Mouse (Mus musculus): ENCODE data around the gene Pfkp. TPM values are rescaled to one million over a fixed set of nuclear protein-coding genes. Genes with fewer than 3 reads are reported as not detected.

Gene Pfkp
- polyA plus RNA-seq, 1 experiment from 2014 or later: 501 TPM

DNA sequence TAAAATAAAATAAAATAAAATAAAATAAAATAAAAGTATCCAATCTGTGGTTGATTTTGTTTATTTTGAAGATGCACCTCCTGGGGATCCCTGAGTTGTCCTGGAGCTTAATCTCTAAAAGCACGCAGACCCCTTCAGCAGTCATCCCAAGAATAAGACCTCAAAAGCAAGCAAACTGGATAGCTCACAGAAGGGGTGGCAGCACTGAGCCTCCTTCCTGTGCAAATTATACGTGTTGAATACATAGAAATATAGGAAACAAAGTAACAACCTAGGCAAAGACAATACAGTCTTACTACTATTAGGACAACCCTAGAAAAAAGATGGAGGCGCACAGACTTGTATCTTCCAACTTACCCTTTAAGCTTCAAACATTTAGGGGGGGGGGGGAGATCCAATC is 965 bp upstream of the Pfkp start:
- Histone ChIP-seq H3K27ac (ENCODE audit: low read length) (no peak overlapping the region), H3K9ac (ENCODE audit: low read depth, low read length) (no peak overlapping the region), H3K4me3 (ENCODE audit: low read depth, low read length) (no peak overlapping the region), H3K9me3 (replicated peaks; ENCODE audit: control insufficient read depth, low read length, poor library complexity, severe bottlenecking) (no peaks in the 10 kb centered on the region), H3K36me3 (ENCODE audit: control insufficient read depth, insufficient read depth, low read length) (no peaks in the 10 kb centered on the region), H3K4me1 (ENCODE audit: control insufficient read depth, insufficient read depth, low read length) (peaks cover 8% of the 10 kb centered on the region), H3K27me3 (ENCODE audit: control insufficient read depth, insufficient read depth, low read depth, low read length) (no peaks in the 10 kb centered on the region), H3K4me2 (ENCODE audit: low read length) (peak overlapping the region; percentile 94; the same call in 1 of the 2 replicates)
- no peak for ATAC-seq
- 71% methylated on average over 3 of the region's 3 CpGs for WGBS

DNA sequence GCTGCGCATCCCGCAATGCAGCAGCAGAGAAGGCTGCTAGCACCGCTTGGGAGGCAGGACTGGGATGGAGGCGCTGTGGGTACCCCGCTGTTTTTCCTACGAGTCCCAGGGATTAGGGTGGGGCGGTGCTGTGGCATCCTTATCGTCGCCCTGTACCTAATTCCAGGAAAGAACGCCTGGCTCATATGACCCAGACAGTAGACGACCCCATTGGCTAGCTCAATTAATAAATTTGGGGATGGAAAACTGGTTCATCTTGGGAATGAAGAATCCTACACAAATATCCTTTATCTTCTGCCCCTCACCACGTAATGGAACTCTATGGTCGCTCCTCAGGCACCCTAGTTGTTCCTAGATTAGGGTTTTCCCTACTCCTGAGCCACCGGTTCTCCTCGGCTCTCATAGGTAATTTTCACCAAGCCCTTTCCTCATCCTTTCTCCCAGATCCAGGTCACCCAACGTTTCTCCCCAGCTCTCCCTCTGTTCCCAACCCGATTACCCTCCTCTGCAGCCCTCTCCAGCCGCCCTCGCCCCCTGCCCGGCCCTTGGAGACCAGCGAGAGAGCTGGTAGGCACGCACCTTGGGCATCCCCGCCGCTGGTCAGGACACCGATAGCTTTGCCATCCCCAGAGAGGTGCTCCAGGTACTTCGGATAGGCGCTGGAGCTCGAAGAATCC is 447 bp downstream of the Pfkp start:
- H3K4me3 ChIP-seq (ENCODE audit: low read depth, low read length): peak overlapping the region; percentile 80
- peak overlapping the region; percentile 85 for H3K9ac ChIP-seq (ENCODE audit: low read depth, low read length)
- H3K27ac ChIP-seq (ENCODE audit: low read length): peak overlapping the region; percentile 89
- no peaks in the 10 kb centered on the region for H3K9me3 ChIP-seq (replicated peaks; ENCODE audit: control insufficient read depth, low read length, poor library complexity, severe bottlenecking)
- 0% methylated on average over 28 of the region's 28 CpGs for WGBS
- peak; percentile 64 for ATAC-seq
- no peaks in the 10 kb centered on the region for H3K36me3 ChIP-seq (ENCODE audit: control insufficient read depth, insufficient read depth, low read length)
- peaks cover 10% of the 10 kb centered on the region for H3K4me1 ChIP-seq (ENCODE audit: control insufficient read depth, insufficient read depth, low read length)
- peak overlapping the region; percentile 94 for H3K4me2 ChIP-seq (ENCODE audit: low read length)
- no peaks in the 10 kb centered on the region for H3K27me3 ChIP-seq (ENCODE audit: control insufficient read depth, insufficient read depth, low read depth, low read length)

DNA sequence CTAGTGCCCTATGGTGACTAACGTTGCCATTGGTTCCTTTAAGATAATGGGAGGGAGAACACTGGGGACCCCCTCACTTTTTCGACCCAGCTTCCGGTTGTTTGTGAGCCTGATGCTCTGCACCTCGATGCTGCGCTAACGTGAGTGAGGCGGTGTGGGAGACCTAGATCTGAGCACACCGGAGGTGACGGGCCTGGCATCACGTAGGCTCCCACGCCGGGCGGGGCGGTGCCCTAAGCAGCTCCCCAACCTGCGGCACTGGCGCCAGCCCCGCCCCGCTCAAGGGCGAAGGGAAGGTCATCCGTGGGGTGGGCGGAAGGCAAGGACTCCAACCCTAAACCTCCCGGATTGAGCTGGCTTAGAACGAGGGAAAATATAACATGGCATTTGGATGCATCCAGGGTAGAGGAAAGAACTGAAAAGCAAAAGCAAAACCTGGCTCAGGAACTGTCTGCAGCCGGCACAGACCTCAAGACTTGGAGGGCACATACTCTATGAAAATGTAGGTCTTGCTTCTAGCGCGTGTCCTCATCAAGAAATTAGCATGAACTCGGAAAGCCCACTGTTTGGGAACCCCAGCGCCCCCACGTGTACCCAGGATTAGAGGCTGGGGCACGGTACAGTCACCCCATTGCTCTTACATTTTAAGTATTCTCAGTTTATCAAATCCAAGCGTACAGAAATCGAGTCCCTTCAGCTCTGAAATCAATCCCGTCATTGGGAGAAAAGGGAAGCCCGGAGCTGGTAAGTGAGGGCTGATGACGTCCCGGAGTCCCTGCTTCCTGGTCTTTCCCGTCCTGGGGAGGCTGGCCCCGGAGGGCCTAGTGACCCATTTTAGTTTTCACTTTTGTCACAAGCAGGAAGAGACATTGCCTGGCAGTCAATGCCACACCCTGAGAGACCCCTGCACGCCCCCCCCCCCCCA is 1.2 kb downstream of the Pfkp start:
- ATAC-seq: peak; percentile 66
- H3K27me3 ChIP-seq (ENCODE audit: control insufficient read depth, insufficient read depth, low read depth, low read length): no peaks in the 10 kb centered on the region
- H3K4me2 ChIP-seq (ENCODE audit: low read length): peak overlapping the region; percentile 94
- H3K4me3 ChIP-seq (ENCODE audit: low read depth, low read length): peak overlapping the region; percentile 80
- H3K36me3 ChIP-seq (ENCODE audit: control insufficient read depth, insufficient read depth, low read length): no peaks in the 10 kb centered on the region
- H3K27ac ChIP-seq (ENCODE audit: low read length): peak overlapping the region; percentile 89
- peaks cover 10% of the 10 kb centered on the region for H3K4me1 ChIP-seq (ENCODE audit: control insufficient read depth, insufficient read depth, low read length)
- H3K9me3 ChIP-seq (replicated peaks; ENCODE audit: control insufficient read depth, low read length, poor library complexity, severe bottlenecking): no peaks in the 10 kb centered on the region
- H3K9ac ChIP-seq (ENCODE audit: low read depth, low read length): peak overlapping the region; percentile 85
- under 1% methylated on average over 39 of the region's 39 CpGs for WGBS

DNA sequence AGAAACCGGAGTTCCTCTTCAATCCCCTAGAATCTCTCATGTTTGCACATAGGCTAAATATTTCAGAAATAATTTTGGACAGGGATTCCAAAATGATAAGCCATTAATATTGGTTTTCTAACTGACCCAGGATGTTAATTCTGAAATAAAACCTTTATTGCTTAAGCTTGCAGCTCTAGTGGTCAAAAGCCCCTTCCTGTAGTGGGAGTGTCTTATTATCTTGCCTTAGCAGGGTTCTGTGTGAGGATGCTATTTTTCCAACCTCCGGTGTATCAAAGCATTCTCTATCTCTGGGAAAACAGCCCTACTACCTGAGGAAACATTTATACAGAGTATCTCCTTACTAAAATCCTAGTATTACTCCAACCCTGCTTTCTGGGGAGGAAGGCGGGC is 1.9 kb downstream of the Pfkp start:
- no peak for ATAC-seq
- WGBS: 41% methylated on average over 3 of the region's 3 CpGs
- H3K9me3 ChIP-seq (replicated peaks; ENCODE audit: control insufficient read depth, low read length, poor library complexity, severe bottlenecking): no peaks in the 10 kb centered on the region

DNA sequence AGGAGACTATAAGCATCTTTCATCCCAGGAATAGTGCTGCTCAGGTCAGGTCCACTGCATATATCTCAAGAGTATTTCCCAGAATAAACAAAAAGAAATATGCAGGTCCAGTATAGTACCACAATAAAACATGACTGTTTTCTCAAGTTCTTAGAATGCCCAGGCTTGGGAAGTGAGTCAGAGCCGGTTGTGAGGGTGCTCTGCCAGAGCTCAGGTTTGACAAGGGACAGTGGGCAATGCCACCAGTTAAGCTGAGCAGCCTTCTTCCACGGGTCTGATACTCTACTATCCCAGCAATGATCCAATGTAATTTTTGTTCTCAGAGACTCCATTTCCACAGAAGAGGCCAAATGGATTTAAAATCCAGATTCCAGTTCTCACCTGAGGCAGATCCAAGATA is 2.3 kb downstream of the Pfkp start:
- peak overlapping the region; percentile 17 for H3K9ac ChIP-seq (ENCODE audit: low read depth, low read length)
- peak overlapping the region; percentile 80 for H3K4me3 ChIP-seq (ENCODE audit: low read depth, low read length)
- no peaks in the 10 kb centered on the region for H3K27me3 ChIP-seq (ENCODE audit: control insufficient read depth, insufficient read depth, low read depth, low read length)
- no peaks in the 10 kb centered on the region for H3K36me3 ChIP-seq (ENCODE audit: control insufficient read depth, insufficient read depth, low read length)
- WGBS: 70% methylated on average over 2 of the region's 2 CpGs
- no peak for ATAC-seq
- H3K9me3 ChIP-seq (replicated peaks; ENCODE audit: control insufficient read depth, low read length, poor library complexity, severe bottlenecking): no peaks in the 10 kb centered on the region
- H3K4me2 ChIP-seq (ENCODE audit: low read length): peak overlapping the region; percentile 94
- peak overlapping the region; percentile 89; the same call in 1 of the 2 replicates for H3K27ac ChIP-seq (ENCODE audit: low read length)
- peaks cover 10% of the 10 kb centered on the region for H3K4me1 ChIP-seq (ENCODE audit: control insufficient read depth, insufficient read depth, low read length)

More for the DNA sequence above, 1.9 kb downstream of the Pfkp start:
- no peaks in the 10 kb centered on the region for H3K27me3 ChIP-seq (ENCODE audit: control insufficient read depth, insufficient read depth, low read depth, low read length)
- peaks cover 10% of the 10 kb centered on the region for H3K4me1 ChIP-seq (ENCODE audit: control insufficient read depth, insufficient read depth, low read length)
- H3K27ac ChIP-seq (ENCODE audit: low read length): peak overlapping the region; percentile 89
- H3K4me3 ChIP-seq (ENCODE audit: low read depth, low read length): peak overlapping the region; percentile 80
- peak overlapping the region; percentile 94 for H3K4me2 ChIP-seq (ENCODE audit: low read length)
- H3K36me3 ChIP-seq (ENCODE audit: control insufficient read depth, insufficient read depth, low read length): no peaks in the 10 kb centered on the region
- H3K9ac ChIP-seq (ENCODE audit: low read depth, low read length): peak overlapping the region; percentile 85

DNA sequence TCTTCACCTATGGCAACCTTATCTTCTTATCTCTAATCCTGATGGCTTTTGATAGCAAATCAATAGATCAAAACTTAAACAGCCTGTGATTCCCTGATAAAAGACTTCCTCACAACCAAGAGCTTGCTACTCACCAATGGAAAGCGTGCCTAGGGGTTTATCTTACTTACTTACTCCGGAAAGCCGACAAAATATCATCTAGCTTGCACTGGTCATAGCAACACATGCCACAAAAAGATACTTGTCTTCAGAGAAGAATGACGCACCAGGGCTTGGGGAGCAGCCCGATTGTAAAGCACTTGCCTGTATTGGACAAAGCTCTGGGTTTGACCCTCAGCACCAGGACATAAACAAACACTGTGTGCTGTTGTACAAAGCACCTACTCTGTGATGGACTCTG is 4.6 kb downstream of the Pfkp start:
- 85% methylated on average over 5 of the region's 5 CpGs for WGBS
- H3K27me3 ChIP-seq (ENCODE audit: control insufficient read depth, insufficient read depth, low read depth, low read length): no peaks in the 10 kb centered on the region
- ATAC-seq: no peak
- no peak overlapping the region for H3K9ac ChIP-seq (ENCODE audit: low read depth, low read length)
- H3K4me2 ChIP-seq (ENCODE audit: low read length): no peak overlapping the region
- no peak overlapping the region for H3K27ac ChIP-seq (ENCODE audit: low read length)
- no peak overlapping the region for H3K4me3 ChIP-seq (ENCODE audit: low read depth, low read length)
- no peaks in the 10 kb centered on the region for H3K9me3 ChIP-seq (replicated peaks; ENCODE audit: control insufficient read depth, low read length, poor library complexity, severe bottlenecking)
- H3K4me1 ChIP-seq (ENCODE audit: control insufficient read depth, insufficient read depth, low read length): peaks cover 10% of the 10 kb centered on the region
- H3K36me3 ChIP-seq (ENCODE audit: control insufficient read depth, insufficient read depth, low read length): no peaks in the 10 kb centered on the region

DNA sequence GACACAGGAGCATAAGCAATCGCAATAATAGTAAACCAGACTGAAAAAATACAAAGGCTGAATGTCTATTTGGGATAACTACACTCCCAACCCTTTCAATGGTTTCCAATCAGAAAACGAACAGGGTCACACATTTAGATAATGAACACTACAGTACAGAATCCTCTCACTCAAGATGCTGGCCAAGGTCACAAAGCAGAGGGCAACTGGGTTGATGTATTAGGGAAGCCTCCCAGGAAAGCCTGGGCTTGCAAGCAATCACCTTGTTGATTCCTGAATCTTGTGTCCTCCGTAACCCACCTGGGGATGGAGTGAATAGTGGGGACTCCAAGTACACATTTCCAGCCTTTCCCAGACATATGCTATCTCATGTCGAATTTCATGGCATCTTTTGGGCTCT is 5.6 kb downstream of the Pfkp start:
- Histone ChIP-seq H3K9ac (ENCODE audit: low read depth, low read length) (no peak overlapping the region), H3K4me1 (ENCODE audit: control insufficient read depth, insufficient read depth, low read length) (peaks cover 10% of the 10 kb centered on the region), H3K36me3 (ENCODE audit: control insufficient read depth, insufficient read depth, low read length) (no peaks in the 10 kb centered on the region), H3K27ac (ENCODE audit: low read length) (no peak overlapping the region), H3K27me3 (ENCODE audit: control insufficient read depth, insufficient read depth, low read depth, low read length) (no peaks in the 10 kb centered on the region), H3K9me3 (replicated peaks; ENCODE audit: control insufficient read depth, low read length, poor library complexity, severe bottlenecking) (no peaks in the 10 kb centered on the region), H3K4me2 (ENCODE audit: low read length) (no peak overlapping the region), H3K4me3 (ENCODE audit: low read depth, low read length) (no peak overlapping the region)
- ATAC-seq: no peak
- WGBS: 91% methylated on average over 4 of the region's 4 CpGs

DNA sequence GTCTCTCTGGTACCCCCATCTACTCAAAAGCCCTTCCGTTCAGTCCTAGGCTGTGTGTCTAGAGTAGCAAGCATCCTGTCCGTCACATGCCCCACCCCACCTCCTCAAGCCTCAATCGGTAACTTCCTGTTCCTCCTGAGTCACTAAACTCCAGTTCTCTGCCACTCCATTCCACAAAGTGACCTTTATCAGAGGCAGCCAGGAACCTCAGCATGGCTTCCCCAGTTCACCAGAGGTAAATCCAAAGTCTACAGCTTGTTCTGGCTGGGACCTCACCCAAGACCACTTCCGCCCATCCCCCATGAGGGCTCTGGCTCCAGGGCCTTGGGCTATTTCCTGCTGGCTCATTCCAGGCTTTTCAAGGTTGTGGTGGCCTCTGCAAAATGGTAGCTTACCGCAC is 6.1 kb downstream of the Pfkp start:
- Histone ChIP-seq H3K9me3 (replicated peaks; ENCODE audit: control insufficient read depth, low read length, poor library complexity, severe bottlenecking) (no peaks in the 10 kb centered on the region), H3K36me3 (ENCODE audit: control insufficient read depth, insufficient read depth, low read length) (no peaks in the 10 kb centered on the region), H3K4me1 (ENCODE audit: control insufficient read depth, insufficient read depth, low read length) (peaks cover 10% of the 10 kb centered on the region), H3K27ac (ENCODE audit: low read length) (no peak overlapping the region), H3K27me3 (ENCODE audit: control insufficient read depth, insufficient read depth, low read depth, low read length) (no peaks in the 10 kb centered on the region), H3K4me3 (ENCODE audit: low read depth, low read length) (no peak overlapping the region), H3K9ac (ENCODE audit: low read depth, low read length) (no peak overlapping the region), H3K4me2 (ENCODE audit: low read length) (no peak overlapping the region)
- 94% methylated on average over 5 of the region's 5 CpGs for WGBS
- no peak for ATAC-seq

DNA sequence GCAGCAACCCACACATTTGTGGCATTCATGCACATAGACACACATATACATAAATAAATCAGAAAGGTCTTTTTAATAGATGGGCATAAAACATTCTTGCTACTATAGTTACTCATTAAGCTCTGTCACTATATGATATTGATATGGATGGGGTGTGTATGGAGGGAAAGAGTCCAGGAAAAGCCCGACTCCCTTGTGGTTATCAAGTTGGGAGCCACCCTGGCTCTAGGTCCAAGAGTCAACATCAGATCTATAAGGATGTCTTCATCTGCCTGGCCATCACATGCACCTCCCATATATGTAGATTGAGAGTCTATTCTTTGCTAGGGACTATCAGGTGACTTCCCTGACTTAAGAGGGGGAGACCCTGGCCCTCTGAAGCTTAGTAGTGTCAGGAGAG is 7.1 kb downstream of the Pfkp start:
- Histone ChIP-seq H3K4me1 (ENCODE audit: control insufficient read depth, insufficient read depth, low read length) (peaks cover 10% of the 10 kb centered on the region), H3K9ac (ENCODE audit: low read depth, low read length) (no peak overlapping the region), H3K9me3 (replicated peaks; ENCODE audit: control insufficient read depth, low read length, poor library complexity, severe bottlenecking) (no peaks in the 10 kb centered on the region), H3K27me3 (ENCODE audit: control insufficient read depth, insufficient read depth, low read depth, low read length) (no peaks in the 10 kb centered on the region), H3K36me3 (ENCODE audit: control insufficient read depth, insufficient read depth, low read length) (no peaks in the 10 kb centered on the region), H3K27ac (ENCODE audit: low read length) (no peak overlapping the region), H3K4me2 (ENCODE audit: low read length) (no peak overlapping the region), H3K4me3 (ENCODE audit: low read depth, low read length) (no peak overlapping the region)
- 93% methylated on average over 1 of the region's 1 CpGs for WGBS
- no peak for ATAC-seq
